Mouse (Mus musculus): ENCODE results near the gene Lipt2. TPM values are rescaled to one million over a fixed set of nuclear protein-coding genes. Genes with fewer than 3 reads are reported as not detected.

The Lipt2 gene
- polyA plus RNA-seq, 1 experiment from 2014 or later: 20.4 TPM

- H3K4me3 ChIP-seq: no peak overlapping the region
- no peaks in the 10 kb centered on the region for H3K4me1 ChIP-seq
- H3K9ac ChIP-seq: no peak overlapping the region
- H3K27me3 ChIP-seq: no peaks in the 10 kb centered on the region
- 61% methylated on average over 1 of the region's 1 CpGs for WGBS
- no peaks in the 10 kb centered on the region for H3K9me3 ChIP-seq
- no peak overlapping the region for H3K4me2 ChIP-seq
- no peak overlapping the region for H3K27ac ChIP-seq
- H3K36me3 ChIP-seq: no peaks in the 10 kb centered on the region
- ATAC-seq (ENCODE audit: insufficient number of reproducible peaks, low FRiP score, low TSS enrichment, low read depth): 0 out of 2 replicates have a peak, but pooled peaks have one; percentile 52
These were observed 26.7 kb upstream of the Lipt2 start for GRCm38 (mm10) chr7:100132379-100132778.

DNA sequence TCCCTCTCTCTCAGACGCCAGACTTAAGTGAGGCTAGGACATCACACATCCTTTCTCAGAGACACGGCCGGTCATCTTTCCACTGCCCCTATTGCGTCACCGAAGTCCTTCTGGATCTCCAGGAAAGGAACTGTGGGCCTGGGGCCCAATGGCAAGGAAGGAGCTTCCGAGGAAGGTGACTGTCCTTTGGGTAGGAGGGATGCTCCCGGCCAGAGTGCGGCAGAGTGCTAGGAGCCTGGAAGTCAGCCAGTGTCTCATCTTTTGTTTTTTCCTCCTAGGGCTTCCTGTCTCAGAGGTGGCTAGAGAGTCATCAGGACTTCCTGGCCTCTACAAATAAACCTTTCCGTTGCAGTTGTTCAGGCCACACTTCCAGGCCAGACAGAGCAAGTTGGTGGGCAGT lies 22.0 kb upstream of the Lipt2 start:
- 77% methylated on average over 9 of the region's 9 CpGs for WGBS
- Histone ChIP-seq H3K27me3 (no peaks in the 10 kb centered on the region), H3K4me3 (no peak overlapping the region), H3K36me3 (no peaks in the 10 kb centered on the region), H3K9ac (no peak overlapping the region), H3K4me1 (no peaks in the 10 kb centered on the region), H3K27ac (no peak overlapping the region), H3K4me2 (no peak overlapping the region), H3K9me3 (no peaks in the 10 kb centered on the region)
- no peak for ATAC-seq (ENCODE audit: insufficient number of reproducible peaks, low FRiP score, low TSS enrichment, low read depth)

DNA sequence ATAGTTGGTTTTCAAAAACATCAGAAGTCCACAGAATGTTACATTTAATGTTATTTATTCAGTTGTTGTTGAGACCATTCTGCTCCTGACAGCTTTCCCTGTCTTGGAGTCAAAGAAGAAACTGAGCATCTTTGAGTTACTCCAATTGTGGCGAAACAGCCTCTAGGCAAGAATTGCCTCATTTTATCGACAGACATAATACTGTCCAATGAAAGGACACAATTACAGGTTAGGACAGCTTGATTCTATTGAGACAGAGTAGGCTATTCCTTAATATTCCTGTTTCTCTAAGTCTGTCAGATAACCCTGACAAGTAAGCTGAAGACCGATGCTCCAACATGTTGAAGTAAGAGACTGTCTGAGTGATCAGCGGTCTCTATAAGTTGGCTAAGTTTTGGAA lies 21.0 kb upstream of the Lipt2 start:
- ATAC-seq (ENCODE audit: insufficient number of reproducible peaks, low FRiP score, low TSS enrichment, low read depth): no peak
- H3K36me3 ChIP-seq: no peaks in the 10 kb centered on the region
- no peak overlapping the region for H3K4me3 ChIP-seq
- 86% methylated on average over 4 of the region's 4 CpGs for WGBS
- H3K4me1 ChIP-seq: no peaks in the 10 kb centered on the region
- no peak overlapping the region for H3K27ac ChIP-seq
- no peaks in the 10 kb centered on the region for H3K9me3 ChIP-seq
- H3K9ac ChIP-seq: no peak overlapping the region
- no peaks in the 10 kb centered on the region for H3K27me3 ChIP-seq
- H3K4me2 ChIP-seq: no peak overlapping the region

GRCm38 (mm10) chr7:100140591-100140990 lies 18.5 kb upstream of the Lipt2 start:
- no peak overlapping the region for H3K4me2 ChIP-seq
- H3K27ac ChIP-seq: no peak overlapping the region
- no peak for ATAC-seq (ENCODE audit: insufficient number of reproducible peaks, low FRiP score, low TSS enrichment, low read depth)
- H3K4me3 ChIP-seq: no peak overlapping the region
- no peaks in the 10 kb centered on the region for H3K9me3 ChIP-seq
- H3K4me1 ChIP-seq: no peaks in the 10 kb centered on the region
- H3K9ac ChIP-seq: no peak overlapping the region
- H3K27me3 ChIP-seq: no peaks in the 10 kb centered on the region
- 64% methylated on average over 1 of the region's 1 CpGs for WGBS
- H3K36me3 ChIP-seq: no peaks in the 10 kb centered on the region

GRCm38 (mm10) chr7:100148586-100148985 lies 10.5 kb upstream of the Lipt2 start:
- H3K27me3 ChIP-seq: no peaks in the 10 kb centered on the region
- H3K4me2 ChIP-seq: no peak overlapping the region
- no peaks in the 10 kb centered on the region for H3K36me3 ChIP-seq
- H3K4me3 ChIP-seq: no peak overlapping the region
- no peak for ATAC-seq (ENCODE audit: insufficient number of reproducible peaks, low FRiP score, low TSS enrichment, low read depth)
- WGBS: 87% methylated on average over 4 of the region's 4 CpGs
- H3K4me1 ChIP-seq: no peaks in the 10 kb centered on the region
- no peak overlapping the region for H3K27ac ChIP-seq
- no peak overlapping the region for H3K9ac ChIP-seq
- no peaks in the 10 kb centered on the region for H3K9me3 ChIP-seq

GRCm38 (mm10) chr7:100150086-100150485 lies 9.0 kb upstream of the Lipt2 start:
- no peaks in the 10 kb centered on the region for H3K9me3 ChIP-seq
- H3K4me1 ChIP-seq: no peaks in the 10 kb centered on the region
- H3K36me3 ChIP-seq: no peaks in the 10 kb centered on the region
- no peak overlapping the region for H3K27ac ChIP-seq
- no peak overlapping the region for H3K9ac ChIP-seq
- ATAC-seq (ENCODE audit: insufficient number of reproducible peaks, low FRiP score, low TSS enrichment, low read depth): no peak
- H3K27me3 ChIP-seq: no peaks in the 10 kb centered on the region
- WGBS: 57% methylated on average over 10 of the region's 10 CpGs
- no peak overlapping the region for H3K4me3 ChIP-seq
- H3K4me2 ChIP-seq: no peak overlapping the region

GRCm38 (mm10) chr7:100150626-100151025 lies 8.5 kb upstream of the Lipt2 start:
- Histone ChIP-seq H3K4me2 (no peak overlapping the region), H3K27me3 (no peaks in the 10 kb centered on the region), H3K36me3 (no peaks in the 10 kb centered on the region), H3K9ac (no peak overlapping the region), H3K4me3 (no peak overlapping the region), H3K27ac (no peak overlapping the region), H3K4me1 (no peaks in the 10 kb centered on the region), H3K9me3 (no peaks in the 10 kb centered on the region)
- no peak for ATAC-seq (ENCODE audit: insufficient number of reproducible peaks, low FRiP score, low TSS enrichment, low read depth)
- WGBS: 75% methylated on average over 11 of the region's 11 CpGs

DNA sequence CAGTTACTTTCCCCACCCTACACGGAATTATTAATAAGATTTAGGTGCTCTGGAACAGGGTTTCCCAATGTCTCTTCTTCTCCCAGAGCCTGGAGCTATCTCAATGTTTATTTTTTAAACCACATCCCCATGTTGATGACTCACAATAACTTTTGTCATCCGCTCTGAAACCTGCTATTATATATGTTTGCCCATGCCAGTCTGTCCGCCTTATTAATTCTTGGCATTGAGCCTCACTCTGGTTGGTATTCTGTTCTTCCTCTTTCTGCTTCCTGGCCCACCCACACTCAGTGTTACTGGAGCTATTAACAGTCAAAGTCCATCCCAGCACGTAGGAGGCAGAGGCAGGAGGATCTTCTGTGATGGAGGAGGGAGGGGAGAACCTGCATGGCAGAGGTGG lies 1.4 kb upstream of the Lipt2 start:
- H3K36me3 ChIP-seq: no peaks in the 10 kb centered on the region
- 73% methylated on average over 4 of the region's 4 CpGs for WGBS
- H3K27me3 ChIP-seq: no peaks in the 10 kb centered on the region
- H3K9me3 ChIP-seq: no peaks in the 10 kb centered on the region
- H3K27ac ChIP-seq: no peak overlapping the region
- no peak overlapping the region for H3K9ac ChIP-seq
- no peak overlapping the region for H3K4me3 ChIP-seq
- peaks cover 5% of the 10 kb centered on the region for H3K4me1 ChIP-seq
- no peak overlapping the region for H3K4me2 ChIP-seq
- no peak for ATAC-seq (ENCODE audit: insufficient number of reproducible peaks, low FRiP score, low TSS enrichment, low read depth)

- Histone ChIP-seq H3K4me3 (peak overlapping the region; percentile 95), H3K9ac (peak overlapping the region; percentile 86; the same call in 1 of the 2 replicates), H3K27ac (peak overlapping the region; percentile 99), H3K9me3 (no peaks in the 10 kb centered on the region), H3K27me3 (no peaks in the 10 kb centered on the region), H3K4me2 (peak overlapping the region; percentile 88), H3K4me1 (peaks cover 5% of the 10 kb centered on the region), H3K36me3 (no peaks in the 10 kb centered on the region)
- WGBS: 63% methylated on average over 7 of the region's 7 CpGs
- no peak for ATAC-seq (ENCODE audit: insufficient number of reproducible peaks, low FRiP score, low TSS enrichment, low read depth)
These were observed 929 bp downstream of the Lipt2 start for GRCm38 (mm10) chr7:100160006-100160405.

DNA sequence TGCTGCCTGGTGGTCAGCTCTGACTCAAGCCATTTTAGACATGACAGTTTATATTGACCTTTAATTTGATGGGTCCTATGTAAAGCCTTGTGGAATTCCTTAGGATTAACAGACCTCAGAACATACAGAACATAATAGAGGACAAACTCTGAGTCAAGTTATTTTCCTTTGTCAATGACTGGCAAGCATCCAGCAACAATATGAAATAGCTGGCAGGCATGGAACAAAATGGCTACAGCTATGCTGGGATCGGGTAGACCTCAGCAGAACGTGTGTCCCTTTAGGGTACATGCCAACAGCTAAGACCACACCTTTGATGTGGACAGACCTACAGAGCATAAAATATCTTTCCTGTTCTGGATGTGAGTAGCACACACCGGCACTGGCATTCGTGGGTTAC lies 4.4 kb downstream of the Lipt2 start:
- Histone ChIP-seq H3K36me3 (no peaks in the 10 kb centered on the region), H3K4me3 (no peak overlapping the region), H3K4me2 (no peak overlapping the region), H3K9ac (no peak overlapping the region), H3K4me1 (peaks cover 5% of the 10 kb centered on the region), H3K27ac (no peak overlapping the region), H3K9me3 (no peaks in the 10 kb centered on the region), H3K27me3 (no peaks in the 10 kb centered on the region)
- WGBS: 49% methylated on average over 4 of the region's 4 CpGs
- no peak for ATAC-seq (ENCODE audit: insufficient number of reproducible peaks, low FRiP score, low TSS enrichment, low read depth)

DNA sequence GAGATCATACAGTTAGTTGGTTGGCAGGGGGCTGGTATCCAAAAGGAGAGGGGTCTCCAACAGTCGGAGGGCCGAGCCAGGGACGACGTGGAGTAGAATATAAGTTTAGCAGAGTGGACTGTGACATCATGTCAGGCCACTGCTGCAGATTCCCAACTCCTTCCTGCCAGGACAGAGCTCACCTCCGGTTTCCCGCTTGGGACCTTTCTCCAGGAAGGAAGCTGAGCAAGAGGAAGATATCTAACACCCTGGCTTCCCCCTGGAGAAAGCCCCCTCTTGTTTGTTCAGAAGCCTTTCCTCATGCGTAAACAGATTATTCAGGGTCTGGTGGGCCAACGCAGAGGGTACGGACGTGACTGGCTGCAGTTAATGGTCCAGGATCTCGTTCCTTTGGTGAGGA lies 9.6 kb downstream of the Lipt2 start:
- H3K4me1 ChIP-seq: no peaks in the 10 kb centered on the region
- H3K4me3 ChIP-seq: no peak overlapping the region
- WGBS: 80% methylated on average over 11 of the region's 11 CpGs
- H3K4me2 ChIP-seq: no peak overlapping the region
- H3K27ac ChIP-seq: no peak overlapping the region
- H3K9ac ChIP-seq: no peak overlapping the region
- H3K9me3 ChIP-seq: no peaks in the 10 kb centered on the region
- no peak for ATAC-seq (ENCODE audit: insufficient number of reproducible peaks, low FRiP score, low TSS enrichment, low read depth)
- H3K36me3 ChIP-seq: no peaks in the 10 kb centered on the region
- no peaks in the 10 kb centered on the region for H3K27me3 ChIP-seq

GRCm38 (mm10) chr7:100170756-100171155 lies 11.7 kb downstream of the Lipt2 start:
- 64% methylated on average over 4 of the region's 4 CpGs for WGBS
- H3K27ac ChIP-seq: no peak overlapping the region
- ATAC-seq (ENCODE audit: insufficient number of reproducible peaks, low FRiP score, low TSS enrichment, low read depth): no peak

GRCm38 (mm10) chr7:100176269-100176668 lies 17.2 kb downstream of the Lipt2 start, which contains the start of gene Kcne3:
Gene Kcne3, plus strand, starts transcription at chr7:100176502.
- H3K4me2 ChIP-seq: no peak within 1 kb of the TSS
- no peaks in the 10 kb centered on the region for H3K9me3 ChIP-seq
- H3K9ac ChIP-seq: no peak within 1 kb of the TSS
- no peak for ATAC-seq (ENCODE audit: insufficient number of reproducible peaks, low FRiP score, low TSS enrichment, low read depth)
- H3K36me3 ChIP-seq: no peaks in the 10 kb centered on the region
- H3K27me3 ChIP-seq: peaks cover 51% of the 10 kb centered on the region
- no peak within 1 kb of the TSS for H3K4me3 ChIP-seq
- WGBS: 78% methylated on average over 3 of the region's 3 CpGs
- peaks cover 14% of the 10 kb centered on the region for H3K4me1 ChIP-seq
- H3K27ac ChIP-seq: no peak within 1 kb of the TSS

More at GRCm38 (mm10) chr7:100170756-100171155, 11.7 kb downstream of the Lipt2 start:
- Histone ChIP-seq H3K4me1 (no peaks in the 10 kb centered on the region), H3K9me3 (no peaks in the 10 kb centered on the region), H3K27me3 (peaks cover 5% of the 10 kb centered on the region; the same call in 1 of the 2 replicates), H3K4me3 (no peak overlapping the region), H3K4me2 (no peak overlapping the region), H3K36me3 (no peaks in the 10 kb centered on the region), H3K9ac (no peak overlapping the region)
